Mouse (Mus musculus) limb, embryonic 13.5 days (tissue): ENCODE data around the gene Vps52. TPM values are rescaled to one million over a fixed set of nuclear protein-coding genes. Genes with fewer than 3 reads are reported as not detected.

Experiments used
- ATAC-seq: fragments of 200-750 bp; cut with Nextera tagmentation; 2 replicates; pipeline ENCODE4 v1.8.0; 2017; ENCODE audit warnings: low read depth, moderate number of reproducible peaks, moderate TSS enrichment; ENCODE audit not compliant: low FRiP score
- H3K27ac ChIP-seq: fragments of 300-500 bp; sonication (generic); 2 replicates; pipeline ENCODE4 v1.5.1; 2015; ENCODE audit warnings: inconsistent platforms, mild to moderate bottlenecking, moderate library complexity
- H3K27me3 ChIP-seq: fragments of 300-500 bp; sonication (generic); 2 replicates; pipeline ENCODE4 v1.6.1; 2015; ENCODE audit warnings: mild to moderate bottlenecking, inconsistent platforms
- H3K36me3 ChIP-seq: fragments of 300-500 bp; sonication (generic); 2 replicates; pipeline ENCODE4 v1.6.1; 2015; ENCODE audit warnings: inconsistent platforms, mild to moderate bottlenecking, moderate library complexity
- H3K4me1 ChIP-seq: fragments of 300-500 bp; sonication (generic); 2 replicates; pipeline ENCODE4 v1.6.1; 2015; ENCODE audit warnings: inconsistent platforms
- H3K4me2 ChIP-seq: fragments of 300-500 bp; sonication (generic); replicated peaks from 2 replicates; pipeline ENCODE4 v1.6.1; 2015; ENCODE audit warnings: inconsistent platforms, mild to moderate bottlenecking, moderate library complexity
- H3K4me3 ChIP-seq: fragments of 300-500 bp; sonication (generic); 2 replicates; pipeline ENCODE4 v1.5.1; 2015; ENCODE audit warnings: moderate library complexity, mild to moderate bottlenecking, inconsistent platforms
- H3K9ac ChIP-seq: fragments of 300-500 bp; sonication (generic); 2 replicates; pipeline ENCODE4 v1.6.1; 2015; ENCODE audit warnings: mild to moderate bottlenecking, inconsistent platforms
- H3K9me3 ChIP-seq: fragments of 300-500 bp; sonication (generic); 2 replicates; pipeline ENCODE4 v1.6.1; 2016; ENCODE audit warnings: inconsistent platforms
- WGBS: fragments of 180-500 bp; shearing (Covaris S2); methylation state at CpG from one replicate; pipeline ENCODE4 v1.1.7; 2015; 5-methylcytosine and 5-hydroxymethylcytosine counted together
- polyA plus RNA-seq: library from polyadenylated mRNA; unstranded; fragments of >200 nt; fragmentation: Nextera tagmentation; extraction: Ambion mirVana; gene quantifications from 2 replicates; pipeline ENCODE4 v1.2.1, GENCODE M21; 2015

Vps52 gene
- polyA plus RNA-seq, 1 experiment from 2014 or later = 46.8 TPM

GRCm38 (mm10) chr17:33925406-33926116 is 30.1 kb upstream of the Vps52 start:
- no peak overlapping the region for H3K27ac ChIP-seq
- peaks cover 22% of the 10 kb centered on the region; the same call in 1 of the 2 replicates for H3K36me3 ChIP-seq
- no peaks in the 10 kb centered on the region for H3K27me3 ChIP-seq
- H3K9ac ChIP-seq = no peak overlapping the region
- peaks cover 14% of the 10 kb centered on the region for H3K4me1 ChIP-seq
- no peak for ATAC-seq
- WGBS = 84% methylated on average over 21 of the region's 21 CpGs
- no peaks in the 10 kb centered on the region for H3K9me3 ChIP-seq
- H3K4me2 ChIP-seq = no peak overlapping the region
- no peak overlapping the region for H3K4me3 ChIP-seq

- Histone ChIP-seq H3K4me2 (no peak overlapping the region), H3K9me3 (no peaks in the 10 kb centered on the region), H3K36me3 (peaks cover 22% of the 10 kb centered on the region; the same call in 1 of the 2 replicates), H3K4me3 (no peak overlapping the region), H3K9ac (no peak overlapping the region), H3K27ac (no peak overlapping the region), H3K4me1 (peaks cover 21% of the 10 kb centered on the region), H3K27me3 (no peaks in the 10 kb centered on the region)
- no peak for ATAC-seq
- WGBS = 75% methylated on average over 17 of the region's 17 CpGs
These were observed 29.2 kb upstream of the Vps52 start for GRCm38 (mm10) chr17:33926207-33926932.

DNA sequence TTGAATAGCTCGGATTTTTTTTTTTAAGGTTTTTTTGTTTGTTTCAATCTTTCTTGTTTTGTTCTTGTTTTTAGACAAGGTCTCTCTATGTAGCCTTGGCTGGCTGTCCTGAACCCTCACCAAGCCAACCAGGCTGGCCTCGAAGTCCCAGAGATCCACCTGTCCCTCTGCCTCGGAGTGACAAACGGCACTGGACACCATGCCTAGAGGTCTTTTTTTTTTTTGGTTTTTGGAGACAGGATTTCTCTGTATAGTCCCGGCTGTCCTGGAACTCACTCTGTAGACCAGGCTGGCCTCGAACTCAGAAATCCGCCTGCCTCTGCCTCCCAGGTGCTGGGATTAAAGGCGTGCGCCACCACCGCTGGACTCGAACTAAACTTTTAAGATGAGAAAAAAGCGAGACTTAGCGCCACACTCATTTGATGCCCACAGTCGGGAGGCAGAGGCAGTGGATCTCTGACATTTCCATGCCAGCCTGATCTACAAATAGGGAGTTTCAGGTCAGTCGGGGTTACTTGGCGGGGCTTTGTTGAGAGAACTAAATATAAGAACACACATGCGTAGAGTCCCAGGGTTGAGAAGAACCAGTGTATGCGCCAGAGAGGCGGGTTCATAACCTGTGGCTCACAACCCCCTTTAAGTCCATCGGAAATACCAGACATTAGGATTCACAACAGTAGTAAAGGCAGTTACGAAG is 27.2 kb upstream of the Vps52 start:
- no peaks in the 10 kb centered on the region for H3K9me3 ChIP-seq

GRCm38 (mm10) chr17:33929371-33930279 is 26.0 kb upstream of the Vps52 start, which contains the start of gene Rgl2:
Rgl2 (plus strand) TSS chr17:33929543.
- H3K4me2 ChIP-seq = peak within 1 kb of the TSS; percentile 98
- H3K27ac ChIP-seq = peak within 1 kb of the TSS; percentile 96
- ATAC-seq = peak; percentile 77
- peaks cover 24% of the 10 kb centered on the region for H3K4me1 ChIP-seq
- H3K27me3 ChIP-seq = no peaks in the 10 kb centered on the region
- H3K4me3 ChIP-seq = peak within 1 kb of the TSS; percentile 87
- H3K9ac ChIP-seq = peak within 1 kb of the TSS; percentile 89
- WGBS = 0% methylated on average over 76 of the region's 80 CpGs
- no peaks in the 10 kb centered on the region for H3K9me3 ChIP-seq
- peaks cover 50% of the 10 kb centered on the region for H3K36me3 ChIP-seq

More for the DNA sequence above, 27.2 kb upstream of the Vps52 start:
- no peaks in the 10 kb centered on the region for H3K27me3 ChIP-seq
- no peak overlapping the region for H3K27ac ChIP-seq
- peak overlapping the region; percentile 87 for H3K4me3 ChIP-seq
- peaks cover 37% of the 10 kb centered on the region for H3K36me3 ChIP-seq
- H3K9ac ChIP-seq = peak overlapping the region; percentile 89
- H3K4me2 ChIP-seq = peak overlapping the region; percentile 98
- ATAC-seq = no peak
- H3K4me1 ChIP-seq = peaks cover 24% of the 10 kb centered on the region
- WGBS = 63% methylated on average over 21 of the region's 21 CpGs

GRCm38 (mm10) chr17:33930280-33931158 is 25.1 kb upstream of the Vps52 start:
- peak; percentile 10; the same call in 1 of the 2 replicates for ATAC-seq
- H3K36me3 ChIP-seq = peaks cover 52% of the 10 kb centered on the region
- WGBS = under 1% methylated on average over 45 of the region's 45 CpGs

GRCm38 (mm10) chr17:33931159-33931866 is 24.3 kb upstream of the Vps52 start:
- H3K9ac ChIP-seq = peak overlapping the region; percentile 89
- H3K27ac ChIP-seq = no peak overlapping the region
- H3K9me3 ChIP-seq = no peaks in the 10 kb centered on the region
- peaks cover 52% of the 10 kb centered on the region for H3K36me3 ChIP-seq
- WGBS = 37% methylated on average over 18 of the region's 18 CpGs
- H3K27me3 ChIP-seq = no peaks in the 10 kb centered on the region
- H3K4me2 ChIP-seq = peak overlapping the region; percentile 98
- peak overlapping the region; percentile 87 for H3K4me3 ChIP-seq
- no peak for ATAC-seq
- peaks cover 24% of the 10 kb centered on the region for H3K4me1 ChIP-seq

More at GRCm38 (mm10) chr17:33930280-33931158, 25.1 kb upstream of the Vps52 start:
- H3K4me2 ChIP-seq = peak overlapping the region; percentile 98
- H3K27me3 ChIP-seq = no peaks in the 10 kb centered on the region
- H3K9me3 ChIP-seq = no peaks in the 10 kb centered on the region
- H3K9ac ChIP-seq = peak overlapping the region; percentile 89
- peak overlapping the region; percentile 87 for H3K4me3 ChIP-seq
- H3K27ac ChIP-seq = peak overlapping the region; percentile 96
- H3K4me1 ChIP-seq = peaks cover 24% of the 10 kb centered on the region

DNA sequence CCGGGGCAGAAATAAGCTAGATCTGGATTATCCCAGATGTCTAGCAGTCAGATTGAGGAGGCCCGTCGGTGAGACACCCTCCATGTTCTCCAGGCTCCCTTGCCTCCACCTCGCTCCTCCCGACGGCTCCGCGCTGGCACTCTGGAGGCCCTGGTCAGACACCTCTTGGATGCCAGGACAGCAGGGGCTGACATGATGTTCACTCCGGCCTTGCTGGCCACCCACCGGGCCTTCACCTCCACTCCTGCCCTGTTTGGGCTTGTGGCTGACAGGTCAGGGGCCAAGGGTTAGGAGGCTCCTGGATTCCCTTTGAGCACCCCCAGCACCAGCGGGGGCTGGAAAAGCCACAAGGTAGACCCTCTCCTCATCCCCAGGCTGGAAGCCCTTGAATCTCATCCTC is 23.7 kb upstream of the Vps52 start:
- Histone ChIP-seq H3K9ac (no peak overlapping the region), H3K4me2 (peak overlapping the region; percentile 98; the same call in 1 of the 2 replicates)

DNA sequence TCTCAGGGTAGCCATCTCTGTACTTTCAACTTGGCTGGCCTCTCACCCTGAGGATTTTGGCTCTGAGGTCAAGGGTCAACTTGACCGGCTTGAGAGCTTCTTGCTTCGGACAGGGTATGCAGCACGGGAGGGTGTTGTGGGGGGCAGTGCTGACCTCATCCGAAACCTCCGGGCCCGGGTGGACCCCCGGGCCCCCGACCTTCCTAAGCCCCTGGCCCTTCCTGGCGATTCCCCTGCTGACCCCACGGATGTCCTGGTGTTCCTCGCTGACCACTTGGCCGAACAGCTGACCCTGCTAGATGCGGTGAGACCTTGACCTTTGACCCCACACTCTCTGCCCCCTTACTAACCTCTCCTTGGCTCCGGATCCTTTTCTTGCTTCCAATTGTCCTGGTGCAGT is 23.2 kb upstream of the Vps52 start:
- ATAC-seq = no peak
- Histone ChIP-seq H3K9ac (no peak overlapping the region), H3K4me2 (no peak overlapping the region), H3K27me3 (no peaks in the 10 kb centered on the region), H3K4me1 (peaks cover 24% of the 10 kb centered on the region), H3K36me3 (peaks cover 56% of the 10 kb centered on the region), H3K27ac (no peak overlapping the region), H3K9me3 (no peaks in the 10 kb centered on the region), H3K4me3 (no peak overlapping the region)
- 88% methylated on average over 14 of the region's 14 CpGs for WGBS

More for the DNA sequence above, 23.7 kb upstream of the Vps52 start:
- no peaks in the 10 kb centered on the region for H3K27me3 ChIP-seq
- H3K4me1 ChIP-seq = peaks cover 24% of the 10 kb centered on the region
- H3K9me3 ChIP-seq = no peaks in the 10 kb centered on the region
- 91% methylated on average over 11 of the region's 11 CpGs for WGBS
- no peak for ATAC-seq
- peaks cover 55% of the 10 kb centered on the region for H3K36me3 ChIP-seq
- H3K4me3 ChIP-seq = peak overlapping the region; percentile 87; the same call in 1 of the 2 replicates
- no peak overlapping the region for H3K27ac ChIP-seq

- peaks cover 58% of the 10 kb centered on the region for H3K36me3 ChIP-seq
- H3K9ac ChIP-seq = no peak overlapping the region
- no peaks in the 10 kb centered on the region for H3K9me3 ChIP-seq
- 88% methylated on average over 15 of the region's 15 CpGs for WGBS
- no peak overlapping the region for H3K4me2 ChIP-seq
- no peak overlapping the region for H3K27ac ChIP-seq
- H3K27me3 ChIP-seq = no peaks in the 10 kb centered on the region
- H3K4me1 ChIP-seq = peaks cover 21% of the 10 kb centered on the region
- no peak for ATAC-seq
- H3K4me3 ChIP-seq = no peak overlapping the region
These were observed 22.6 kb upstream of the Vps52 start for GRCm38 (mm10) chr17:33932970-33933369.

- WGBS = 86% methylated on average over 21 of the region's 21 CpGs
- Histone ChIP-seq H3K36me3 (peaks cover 69% of the 10 kb centered on the region), H3K4me3 (no peak overlapping the region)
These were observed 20.1 kb upstream of the Vps52 start for GRCm38 (mm10) chr17:33935422-33936055.

More at GRCm38 (mm10) chr17:33935422-33936055, 20.1 kb upstream of the Vps52 start:
- Histone ChIP-seq H3K9ac (no peak overlapping the region), H3K4me1 (peaks cover 24% of the 10 kb centered on the region), H3K9me3 (no peaks in the 10 kb centered on the region), H3K27me3 (no peaks in the 10 kb centered on the region), H3K27ac (no peak overlapping the region), H3K4me2 (no peak overlapping the region)
- ATAC-seq = no peak
